Mouse (Mus musculus) lung, embryonic 16.5 days (tissue): ENCODE results near the gene Prss38. TPM values are rescaled to one million over a fixed set of nuclear protein-coding genes. Genes with fewer than 3 reads are reported as not detected.

Experiments used
- ATAC-seq: fragments of 200-750 bp; cut with Nextera tagmentation; 2 replicates; pipeline ENCODE4 v1.8.0; 2017; ENCODE audit warnings: low read depth, mild to moderate bottlenecking, moderate library complexity
- H3K27ac ChIP-seq: fragments of 300-500 bp; sonication (generic); 2 replicates; pipeline ENCODE4 v1.5.1; 2014; ENCODE audit warnings: mild to moderate bottlenecking, control low read depth, low read length
- H3K27me3 ChIP-seq: fragments of 300-500 bp; sonication (generic); 2 replicates; pipeline ENCODE4 v1.6.1; 2014; ENCODE audit warnings: low read depth, low read length, mixed read lengths; ENCODE audit not compliant: control insufficient read depth, insufficient read depth
- H3K36me3 ChIP-seq: fragments of 300-500 bp; sonication (generic); 2 replicates; pipeline ENCODE4 v1.6.1; 2014; ENCODE audit warnings: low read length; ENCODE audit not compliant: control insufficient read depth, insufficient read depth
- H3K4me1 ChIP-seq: fragments of 300-500 bp; sonication (generic); replicated peaks from 2 replicates; pipeline ENCODE4 v1.6.1; 2014; ENCODE audit warnings: low read length, mixed read lengths; ENCODE audit not compliant: control insufficient read depth, insufficient read depth
- H3K4me2 ChIP-seq: fragments of 300-500 bp; sonication (generic); 2 replicates; pipeline ENCODE4 v1.6.1; 2014; ENCODE audit warnings: low read depth, low read length, control low read depth
- H3K4me3 ChIP-seq: fragments of 300-500 bp; sonication (generic); 2 replicates; pipeline ENCODE4 v1.5.1; 2014; ENCODE audit warnings: mild to moderate bottlenecking, low read length, control low read depth
- H3K9ac ChIP-seq: fragments of 300-500 bp; sonication (generic); 2 replicates; pipeline ENCODE4 v1.6.1; 2014; ENCODE audit warnings: low read length, control low read depth
- H3K9me3 ChIP-seq: fragments of 300-500 bp; sonication (generic); 2 replicates; pipeline ENCODE4 v1.6.1; 2016; ENCODE audit warnings: low read length; ENCODE audit not compliant: control insufficient read depth
- WGBS: fragments of 180-500 bp; shearing (Covaris S2); extraction: QIAGEN DNeasy Blood & Tissue Kit; methylation state at CpG from one replicate; pipeline ENCODE4 v1.1.7; 2014; 5-methylcytosine and 5-hydroxymethylcytosine counted together
- microRNA-seq: library from miRNA; unstranded; fragments of <30 nt; microRNA quantifications from one replicate; pipeline ENCODE4, GENCODE M21; 2016
- polyA plus RNA-seq: library from polyadenylated mRNA; unstranded; fragments of >200 nt; fragmentation: Nextera tagmentation; extraction: Ambion mirVana; gene quantifications from 2 replicates; pipeline ENCODE4 v1.2.1, GENCODE M21; 2015

Gene Prss38
- polyA plus RNA-seq, 1 experiment from 2014 or later, result not detected

DNA sequence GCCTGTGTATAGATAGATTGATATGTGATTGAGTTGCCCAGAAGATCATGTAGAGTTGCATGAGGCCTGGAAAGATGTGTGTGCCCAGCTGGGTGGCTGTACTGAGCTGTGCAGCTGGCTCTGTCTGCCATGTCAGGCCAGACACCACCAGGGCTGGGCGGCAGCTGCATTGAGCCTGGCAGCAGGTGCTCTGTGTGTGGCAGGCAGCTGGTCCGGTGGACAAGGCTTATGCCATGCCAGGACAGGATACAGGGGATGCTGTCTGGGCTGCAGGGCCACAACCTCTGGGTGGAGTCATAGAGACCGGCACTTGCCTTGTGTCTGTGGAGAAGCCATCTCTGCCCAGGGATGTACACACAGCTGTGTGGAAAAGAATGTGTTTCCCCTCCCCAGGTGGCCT is 52.5 kb downstream of the Prss38 start:
- H3K27ac ChIP-seq, result no peak overlapping the region
- H3K27me3 ChIP-seq, result no peaks in the 10 kb centered on the region
- no peaks in the 10 kb centered on the region for H3K9me3 ChIP-seq
- ATAC-seq, result no peak
- H3K4me1 ChIP-seq, result no peaks in the 10 kb centered on the region
- no peak overlapping the region for H3K9ac ChIP-seq
- H3K4me3 ChIP-seq, result no peak overlapping the region
- WGBS, result 72% methylated on average over 3 of the region's 3 CpGs
- no peaks in the 10 kb centered on the region for H3K36me3 ChIP-seq
- no peak overlapping the region for H3K4me2 ChIP-seq

Small RNAs within 50 kb of the gene (microRNA-seq; reads per million reads assigned to microRNA genes)
- gene Gm24756, result not detected

Other genes starting within 250 kb of the Prss38 start
- 1.9 and 3.0 TPM in 2 replicates for gene Obscn, start 239.3 kb downstream of the Prss38 start, polyA plus RNA-seq
- 4.6 and 4.8 TPM in 2 replicates for gene Iba57, start 211.9 kb downstream of the Prss38 start, polyA plus RNA-seq
- gene Gjc2, start 192.4 kb downstream of the Prss38 start, polyA plus RNA-seq, result 0.31 and 0.50 TPM in 2 replicates
- 127 and 129 TPM in 2 replicates for gene Guk1, start 183.4 kb downstream of the Prss38 start, polyA plus RNA-seq
- gene Mrpl55, start 173.2 kb downstream of the Prss38 start, polyA plus RNA-seq, result 83.1 and 84.8 TPM in 2 replicates
- gene 2310033P09Rik, start 167.3 kb downstream of the Prss38 start, polyA plus RNA-seq, result 35.2 and 37.0 TPM in 2 replicates
- gene Arf1, start 147.4 kb downstream of the Prss38 start, polyA plus RNA-seq, result 725 and 739 TPM in 2 replicates
- gene Wnt3a, start 84.9 kb downstream of the Prss38 start, polyA plus RNA-seq, result 0.48 and 0.55 TPM in 2 replicates
- 3.9 and 4.1 TPM in 2 replicates for gene Wnt9a, start 68.7 kb downstream of the Prss38 start, polyA plus RNA-seq
- 9.8 and 10.3 TPM in 2 replicates for gene Jmjd4, start 74.4 kb upstream of the Prss38 start, polyA plus RNA-seq
- 92.9 and 94.0 TPM in 2 replicates for gene Snap47, start 75.5 kb upstream of the Prss38 start, polyA plus RNA-seq
- 7.8 and 10.0 TPM in 2 replicates for gene Zfp867, start 96.8 kb upstream of the Prss38 start, polyA plus RNA-seq
- gene Zkscan17, start 151.1 kb upstream of the Prss38 start, polyA plus RNA-seq, result 24.5 and 25.2 TPM in 2 replicates
- 0.31 and 0.54 TPM in 2 replicates for gene Nlrp3, start 165.9 kb upstream of the Prss38 start, polyA plus RNA-seq
- not detected in 2 replicates for gene Olfr222, start 200.6 kb upstream of the Prss38 start, polyA plus RNA-seq
- gene Olfr223, start 217.6 kb upstream of the Prss38 start, polyA plus RNA-seq, result not detected in 2 replicates